20 mouse cellular contexts compared by ENCODE assay signal in the genomic region with DNA sequence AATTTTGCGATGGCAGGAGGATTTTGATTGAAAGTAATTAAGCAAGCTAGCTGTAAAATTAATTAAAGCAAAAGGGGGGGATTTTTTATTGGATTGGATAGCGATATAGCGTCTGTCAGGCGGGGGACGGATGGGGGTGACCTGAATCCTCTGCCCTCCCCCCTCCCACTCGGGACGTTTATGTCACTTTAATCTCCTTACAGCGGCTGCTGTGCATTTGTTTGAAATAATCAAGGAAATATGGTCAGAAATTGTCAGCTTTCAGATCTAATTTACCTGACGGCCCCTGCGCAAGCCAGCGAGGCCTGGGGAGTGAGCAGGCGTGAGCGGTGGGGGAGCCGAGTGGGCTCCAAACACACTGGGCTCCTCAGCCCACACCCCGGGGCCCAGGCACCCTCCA.
A peak's percentile ranks its signal among the peaks of the same experiment; 100 is the strongest.
DNase-seq lines count a peak whose midpoint lies in the region; ATAC-seq lines count a peak whose summit lies in the region.
"Had no signal": no experiment of that assay in that cellular context is flagged by ENCODE, and none has a peak within 500 bp of the region (broad histone marks: within the 10 kb centered on the region; RNA-seq: fewer than 3 reads in every experiment).

No protein-coding gene starts in this region.

- no peak for ATAC-seq in forebrain, embryonic 14.5 days
- ATAC-seq in hindbrain, embryonic 13.5 days (ENCODE audit: low FRiP score) = no peak
- ATAC-seq in hindbrain, embryonic 11.5 days (ENCODE audit: low FRiP score) = no peak
- ATAC-seq: lung, postnatal 0 days had no signal

- no peaks in the 10 kb centered on the region for H3K36me3 ChIP-seq in forebrain, embryonic 10.5 days (replicated peaks)
- H3K36me3 ChIP-seq in forebrain, embryonic 14.5 days (ENCODE audit: control insufficient read depth, insufficient read depth, low read length) = no peaks in the 10 kb centered on the region
- no peaks in the 10 kb centered on the region for H3K36me3 ChIP-seq in hindbrain, embryonic 13.5 days
- H3K36me3 ChIP-seq in hindbrain, embryonic 11.5 days (ENCODE audit: control insufficient read depth, insufficient read depth, low read length) = no peaks in the 10 kb centered on the region
- H3K36me3 ChIP-seq: embryonic facial prominence, embryonic 15.5 days; intestine, embryonic 15.5 days had no signal

- 0 out of 2 replicates have a peak overlapping the region, but pooled peaks have one; percentile 17 for H3K27ac ChIP-seq in forebrain, embryonic 10.5 days
- no peak overlapping the region; the same call in 1 of the 2 replicates for H3K27ac ChIP-seq in forebrain, embryonic 14.5 days (ENCODE audit: low read depth, low read length)
- H3K27ac ChIP-seq in hindbrain, embryonic 13.5 days = peak overlapping the region; percentile 74
- H3K27ac ChIP-seq in hindbrain, embryonic 11.5 days (ENCODE audit: low read depth, low read length) = no peak overlapping the region
- H3K27ac ChIP-seq: embryonic facial prominence, embryonic 15.5 days; heart, adult 2 months; intestine, embryonic 15.5 days had no signal

- DNase-seq in forebrain, embryonic 10.5 days (ENCODE audit: extremely low spot score, low spot score) = no peak
- no peak for DNase-seq in forebrain, embryonic 14.5 days (ENCODE audit: low spot score)
- no peak for DNase-seq in hindbrain, embryonic 11.5 days (ENCODE audit: low spot score)
- DNase-seq in retina, adult 2 months (ENCODE audit: low read depth, low spot score) = peak; percentile 66
- DNase-seq in retina, embryonic 14.5 days (ENCODE audit: low spot score) = no peak
- no peak for DNase-seq in adrenal gland, adult 2 months
- no peak for DNase-seq in ovary, postnatal 10 days (ENCODE audit: low spot score)
- DNase-seq: adrenal gland, postnatal 36 days; cerebellum, adult 9-10 months; heart, adult 2 months; heart, postnatal 4 days; kidney, adult 8-10 months; kidney, postnatal 10 days; liver, postnatal 0 days; thymus, postnatal 14 days had no signal

- no peaks in the 10 kb centered on the region for H3K9me3 ChIP-seq in forebrain, embryonic 10.5 days
- no peaks in the 10 kb centered on the region for H3K9me3 ChIP-seq in forebrain, embryonic 14.5 days (replicated peaks; ENCODE audit: control insufficient read depth, low read length)
- no peaks in the 10 kb centered on the region for H3K9me3 ChIP-seq in hindbrain, embryonic 13.5 days
- no peaks in the 10 kb centered on the region for H3K9me3 ChIP-seq in hindbrain, embryonic 11.5 days (ENCODE audit: control insufficient read depth, low read length)
- H3K9me3 ChIP-seq: embryonic facial prominence, embryonic 15.5 days; intestine, embryonic 15.5 days had no signal

- WGBS in forebrain, embryonic 10.5 days = 86% methylated on average over 15 of the region's 15 CpGs
- 76% methylated on average over 15 of the region's 15 CpGs for WGBS in forebrain, embryonic 14.5 days
- WGBS in hindbrain, embryonic 13.5 days = 60% methylated on average over 15 of the region's 15 CpGs
- WGBS in hindbrain, embryonic 11.5 days = 83% methylated on average over 14 of the region's 15 CpGs

- no peak overlapping the region for H3K4me3 ChIP-seq in forebrain, embryonic 10.5 days
- H3K4me3 ChIP-seq in forebrain, embryonic 14.5 days (ENCODE audit: low read depth, low read length) = no peak overlapping the region
- no peak overlapping the region for H3K4me3 ChIP-seq in hindbrain, embryonic 13.5 days
- H3K4me3 ChIP-seq in hindbrain, embryonic 11.5 days (ENCODE audit: low read depth, low read length) = no peak overlapping the region
- H3K4me3 ChIP-seq: embryonic facial prominence, embryonic 15.5 days; heart, adult 2 months; intestine, embryonic 15.5 days had no signal

- H3K27me3 ChIP-seq in forebrain, embryonic 10.5 days (ENCODE audit: poor library complexity, severe bottlenecking) = peaks cover 93% of the 10 kb centered on the region
- H3K27me3 ChIP-seq in forebrain, embryonic 14.5 days (replicated peaks; ENCODE audit: control insufficient read depth, insufficient read depth, low read length) = peaks cover 6% of the 10 kb centered on the region; the same call in 1 of the 2 replicates
- peaks cover 80% of the 10 kb centered on the region for H3K27me3 ChIP-seq in hindbrain, embryonic 13.5 days
- peaks cover 28% of the 10 kb centered on the region for H3K27me3 ChIP-seq in hindbrain, embryonic 11.5 days (ENCODE audit: control insufficient read depth, insufficient read depth, low read length)

- H3K9ac ChIP-seq in forebrain, embryonic 14.5 days (ENCODE audit: low read length) = no peak overlapping the region
- 0 out of 2 replicates have a peak overlapping the region, but pooled peaks have one; percentile 3 for H3K9ac ChIP-seq in hindbrain, embryonic 13.5 days
- no peak overlapping the region for H3K9ac ChIP-seq in hindbrain, embryonic 11.5 days (ENCODE audit: low read depth, low read length)
- H3K9ac ChIP-seq: embryonic facial prominence, embryonic 15.5 days; intestine, embryonic 15.5 days; liver, postnatal 0 days had no signal

- H3K4me2 ChIP-seq in forebrain, embryonic 14.5 days (ENCODE audit: low read length) = no peak overlapping the region
- H3K4me2 ChIP-seq in hindbrain, embryonic 13.5 days = no peak overlapping the region
- H3K4me2 ChIP-seq in hindbrain, embryonic 11.5 days (replicated peaks; ENCODE audit: low read depth, low read length) = no peak overlapping the region
- H3K4me2 ChIP-seq: embryonic facial prominence, embryonic 15.5 days; intestine, embryonic 15.5 days; liver, embryonic 11.5 days had no signal

- H3K4me1 ChIP-seq in forebrain, embryonic 10.5 days = peaks cover 91% of the 10 kb centered on the region
- peaks cover 13% of the 10 kb centered on the region for H3K4me1 ChIP-seq in forebrain, embryonic 14.5 days (ENCODE audit: control insufficient read depth, insufficient read depth, low read length)
- H3K4me1 ChIP-seq in hindbrain, embryonic 13.5 days (replicated peaks) = peaks cover 85% of the 10 kb centered on the region
- peaks cover 5% of the 10 kb centered on the region; the same call in 1 of the 2 replicates for H3K4me1 ChIP-seq in hindbrain, embryonic 11.5 days (replicated peaks; ENCODE audit: control insufficient read depth, insufficient read depth, low read length)

Comparison
In these comparisons a context has a peak if more than half of its experiments do, and no peak if none do; other contexts are left out.
1. H3K27ac ChIP-seq: peak in forebrain, embryonic 10.5 days (single experiment) and hindbrain, embryonic 13.5 days (single experiment); none in forebrain, embryonic 14.5 days (single experiment) and hindbrain, embryonic 11.5 days (single experiment).